9 mouse cellular contexts compared by ENCODE assay signal in genomic region chr4:120747243-120747792, GRCm38 (mm10). TPM values are rescaled to one million over a fixed set of nuclear protein-coding genes. Genes with fewer than 3 reads are reported as not detected.
DNase-seq lines count a peak whose midpoint lies in the region; ATAC-seq and TF ChIP-seq lines count a peak whose summit lies in the region.
"Had no signal": no experiment of that assay in that cellular context is flagged by ENCODE, and none has a peak within 500 bp of the region (broad histone marks: within the 10 kb centered on the region; RNA-seq: fewer than 3 reads in every experiment).

No protein-coding gene starts in this region.

- no peaks in the 10 kb centered on the region for H3K9me3 ChIP-seq in heart, embryonic 10.5 days

- peak overlapping the region; percentile 18 for H3ac ChIP-seq in myocyte (ENCODE audit: control insufficient read depth, insufficient read length)

- no peaks in the 10 kb centered on the region for H3K36me3 ChIP-seq in heart, embryonic 10.5 days
- no peaks in the 10 kb centered on the region for H3K36me3 ChIP-seq in myocyte (ENCODE audit: control insufficient read depth, insufficient read depth)

- intact Hi-C loops in left cerebral cortex, postnatal 14 days (cut with DNase I), result loop anchor here (5.0 kb wide), 1 partner anchor 45 kb away; no protein-coding TSS in a partner anchor

- no peak for ATAC-seq in erythroid progenitor cell, adult 5-6 weeks (replicated peaks; ENCODE audit: low FRiP score, poor library complexity, severe bottlenecking)

- H3K4me3 ChIP-seq in heart, embryonic 10.5 days, result peak overlapping the region; percentile 74
- H3K4me3 ChIP-seq in myocyte, result peak overlapping the region; percentile 28

- no peaks in the 10 kb centered on the region for H3K79me2 ChIP-seq in myocyte (ENCODE audit: control insufficient read depth, insufficient read depth)

- peak; percentile 28 for DNase-seq in kidney, adult 18-20 months
- no peak for DNase-seq in kidney, adult 11 months
- peak; percentile 53 to 54 for DNase-seq in adrenal gland, postnatal 36 days
- DNase-seq in heart, embryonic 10.5 days (ENCODE audit: low spot score), result no peak
- peak; percentile 18 to 41 for DNase-seq in kidney, postnatal 25 days
- no peak for DNase-seq in left cerebral cortex, postnatal 14 days (ENCODE audit: low spot score in 2 of 2)

- WGBS in heart, embryonic 10.5 days, result under 1% methylated on average over 45 of the region's 75 CpGs

- H3K4me1 ChIP-seq in heart, embryonic 10.5 days, result peaks cover 46% of the 10 kb centered on the region

- peaks cover 99% of the 10 kb centered on the region for H3K27me3 ChIP-seq in heart, embryonic 10.5 days (ENCODE audit: insufficient read depth, poor library complexity, severe bottlenecking)
- H3K27me3 ChIP-seq in myocyte (ENCODE audit: control insufficient read depth, insufficient read depth, insufficient read length), result peaks cover 12% of the 10 kb centered on the region

- H3K27ac ChIP-seq in heart, embryonic 10.5 days, result peak overlapping the region; percentile 69

- TF ChIP-seq POLR2A in myocyte (IDR thresholded peaks at IDR 0.05; ENCODE audit: insufficient read length, low read depth), result peak; percentile 11

- no peak overlapping the region for H3K4me2 ChIP-seq in myocyte (ENCODE audit: low read depth)

TF ChIP-seq in myocyte, 11 proteins besides CTCF, POLR2A, EP300 and RAD21:
- TF ChIP-seq TCF12 (IDR thresholded peaks at IDR 0.05; ENCODE audit: insufficient read depth, poor library complexity, severe bottlenecking) (no peak), MYOD1 (IDR thresholded peaks at IDR 0.05; ENCODE audit: control insufficient read depth in 1 of 3, insufficient read length in 2 of 3, low read depth in 2 of 3) (peak in 1 of 3 experiments; percentile 60), REST (IDR thresholded peaks at IDR 0.05; ENCODE audit: insufficient read depth, insufficient read length) (no peak), USF1 (IDR thresholded peaks at IDR 0.05; ENCODE audit: low read depth) (no peak), TCF3 (IDR thresholded peaks at IDR 0.05; ENCODE audit: insufficient read length, low read depth) (no peak), MYOG (IDR thresholded peaks at IDR 0.05; ENCODE audit: control insufficient read depth in 1 of 3, insufficient read depth in 1 of 3, insufficient read length in 2 of 3, low read depth in 2 of 3) (peak in 2 of 3 experiments; percentile 3 to 26), SRF (IDR thresholded peaks at IDR 0.05; ENCODE audit: control insufficient read depth, insufficient read length, low read depth) (no peak), POLR2AphosphoS2 (IDR thresholded peaks at IDR 0.05; ENCODE audit: insufficient read length, low read depth) (no peak), E2F4 (IDR thresholded peaks at IDR 0.05; ENCODE audit: insufficient read depth) (no peak), CEBPB (IDR thresholded peaks at IDR 0.05; ENCODE audit: insufficient read depth, poor library complexity, severe bottlenecking) (no peak)

RNA-seq across cellular contexts. Expression of gene Kcnq4, which starts 1.1 kb away (rescaled TPM):
- 1 to 10 TPM; 2.3 TPM for total RNA-seq in adrenal gland, postnatal 36 days (2021)
- 1.1 and 1.7 TPM in 2 replicates for polyA plus RNA-seq in heart, embryonic 10.5 days (2016; fragmentation: Nextera tagmentation; extraction: Ambion mirVana)
- polyA plus RNA-seq in myocyte (2012; fragmentation: generic; extraction: Trizol), result 23.1 TPM
- total RNA-seq in erythroid progenitor cell, adult 5-6 weeks (2015; ENCODE audit: low replicate concordance), result 3.6 TPM in 1 of 2 replicates, not detected in the other
- not detected in 2 replicates for total RNA-seq in erythroid progenitor cell, adult 5-6 weeks (2017; ENCODE audit: low replicate concordance)
- 1 to 10 TPM; 8.5 to 9.0 TPM for total RNA-seq in left cerebral cortex, postnatal 14 days (2021)
- total RNA-seq: hematopoietic stem cell, adult 5-6 weeks had no signal

Comparison
In these comparisons a context has a peak if more than half of its experiments do, and no peak if none do; other contexts are left out.
1. DNase-seq: peak in kidney, adult 18-20 months (single experiment), adrenal gland, postnatal 36 days (2 of 2) and kidney, postnatal 25 days (2 of 2); none in kidney, adult 11 months (single experiment), heart, embryonic 10.5 days (single experiment) and left cerebral cortex, postnatal 14 days (0 of 2).